Mouse (Mus musculus): ENCODE measurements around the gene Aox2.

Aox2 gene

GRCm38 (mm10) chr1:58284505-58284904, 6.4 kb downstream of the Aox2 start:
- in situ Hi-C loops (cut with MboI, MseI), result loop anchor here in 1 of 2 experiments (5.0 to 25.0 kb wide), 2 partner anchors 127 to 847 kb away; no protein-coding TSS in a partner anchor

- in situ Hi-C loops (cut with MboI, MseI), result loop anchor here in 1 of 2 experiments (25.0 kb wide), 1 partner anchor 851 kb away; no protein-coding TSS in a partner anchor
Observed at GRCm38 (mm10) chr1:58288091-58288490, 10.0 kb downstream of the Aox2 start.

GRCm38 (mm10) chr1:58289863-58290469, 11.8 kb downstream of the Aox2 start:
- in situ Hi-C loops (cut with MboI, MseI), result loop anchor here (10.0 to 25.0 kb wide), 3 partner anchors 853 to 1305 kb away; no protein-coding TSS in a partner anchor

- in situ Hi-C loops (cut with MboI, MseI), result loop anchor here (10.0 to 25.0 kb wide), 3 partner anchors 854 to 1307 kb away; no protein-coding TSS in a partner anchor
Observed at GRCm38 (mm10) chr1:58291394-58292300, 13.5 kb downstream of the Aox2 start.

- in situ Hi-C loops (cut with MboI, MseI), result loop anchor here (5.0 to 25.0 kb wide), 4 partner anchors 93 to 1310 kb away; no protein-coding TSS in a partner anchor
Observed at GRCm38 (mm10) chr1:58294730-58295129, 16.6 kb downstream of the Aox2 start.

- in situ Hi-C loops (cut with MboI, MseI), result loop anchor here (5.0 to 25.0 kb wide), 4 partner anchors 91 to 1311 kb away; no protein-coding TSS in a partner anchor
Observed at GRCm38 (mm10) chr1:58296278-58296677, 18.2 kb downstream of the Aox2 start.

- in situ Hi-C loops (cut with MboI, MseI), result loop anchor here (5.0 to 25.0 kb wide), 4 partner anchors 90 to 1312 kb away; no protein-coding TSS in a partner anchor
Observed at GRCm38 (mm10) chr1:58296821-58297220, 18.7 kb downstream of the Aox2 start.

- in situ Hi-C loops (cut with MboI, MseI), result loop anchor here (5.0 to 25.0 kb wide), 4 partner anchors 89 to 1314 kb away; no protein-coding TSS in a partner anchor
Observed at GRCm38 (mm10) chr1:58298347-58298746, 20.2 kb downstream of the Aox2 start.

- in situ Hi-C loops (cut with MboI, MseI), result no loop called here
Observed at GRCm38 (mm10) chr1:58301073-58301472, 22.9 kb downstream of the Aox2 start.

- in situ Hi-C loops (cut with MboI, MseI), result no loop called here
Observed at GRCm38 (mm10) chr1:58302015-58302414, 23.9 kb downstream of the Aox2 start.

- in situ Hi-C loops (cut with MboI, MseI), result no loop called here
Observed at GRCm38 (mm10) chr1:58303009-58303408, 24.9 kb downstream of the Aox2 start.

- in situ Hi-C loops (cut with MboI, MseI), result no loop called here
Observed at GRCm38 (mm10) chr1:58303726-58304125, 25.6 kb downstream of the Aox2 start.

- in situ Hi-C loops (cut with MboI, MseI), result no loop called here
Observed at GRCm38 (mm10) chr1:58304296-58304695, 26.2 kb downstream of the Aox2 start.

GRCm38 (mm10) chr1:58307181-58307580, 29.1 kb downstream of the Aox2 start:
- in situ Hi-C loops (cut with MboI, MseI), result no loop called here

- in situ Hi-C loops (cut with MboI, MseI), result no loop called here
Observed at GRCm38 (mm10) chr1:58308594-58308993, 30.5 kb downstream of the Aox2 start.

- in situ Hi-C loops (cut with MboI, MseI), result loop anchor here in 1 of 2 experiments (5.0 kb wide), 1 partner anchor 42 kb away; no protein-coding TSS in a partner anchor
Observed at GRCm38 (mm10) chr1:58309853-58310252, 31.7 kb downstream of the Aox2 start.

GRCm38 (mm10) chr1:58311221-58311864, 33.2 kb downstream of the Aox2 start:
- in situ Hi-C loops (cut with MboI, MseI), result loop anchor here in 1 of 2 experiments (5.0 kb wide), 1 partner anchor 41 kb away; no protein-coding TSS in a partner anchor

- in situ Hi-C loops (cut with MboI, MseI), result loop anchor here in 1 of 2 experiments (5.0 kb wide), 1 partner anchor 39 kb away; no protein-coding TSS in a partner anchor
Observed at GRCm38 (mm10) chr1:58313173-58313572, 35.0 kb downstream of the Aox2 start.

GRCm38 (mm10) chr1:58315532-58315931, 37.4 kb downstream of the Aox2 start:
- in situ Hi-C loops (cut with MboI, MseI), result no loop called here

GRCm38 (mm10) chr1:58333222-58333621, 55.1 kb downstream of the Aox2 start:
- in situ Hi-C loops (cut with MboI, MseI), result no loop called here

GRCm38 (mm10) chr1:58339901-58340300, 61.8 kb downstream of the Aox2 start:
- in situ Hi-C loops (cut with MboI, MseI), result no loop called here
